Mouse (Mus musculus) stomach, embryonic 14.5 days (tissue): ENCODE results near the gene Fbxo40. TPM values are rescaled to one million over a fixed set of nuclear protein-coding genes. Genes with fewer than 3 reads are reported as not detected.

ENCODE experiments used
- ATAC-seq: fragments of 200-750 bp; cut with Nextera tagmentation; 2 replicates; pipeline ENCODE4 v1.8.0; 2017; ENCODE audit warnings: low read depth, moderate TSS enrichment; ENCODE audit not compliant: insufficient number of reproducible peaks, insufficient read depth, low FRiP score
- H3K27ac ChIP-seq: fragments of 300-500 bp; sonication (generic); 2 replicates; pipeline ENCODE4 v1.5.1; 2014; ENCODE audit warnings: mild to moderate bottlenecking, low read length, moderate library complexity, mixed read lengths
- H3K27me3 ChIP-seq: fragments of 300-500 bp; sonication (generic); 2 replicates; pipeline ENCODE4 v1.6.1; 2014; ENCODE audit warnings: low read length, control low read depth, mixed read lengths; ENCODE audit not compliant: control insufficient read depth, insufficient read depth
- H3K36me3 ChIP-seq: fragments of 300-500 bp; sonication (generic); 2 replicates; pipeline ENCODE4 v1.6.1; 2014; ENCODE audit warnings: mild to moderate bottlenecking, control low read depth, low read length, moderate library complexity, mixed read lengths; ENCODE audit not compliant: control insufficient read depth, insufficient read depth
- H3K4me1 ChIP-seq: fragments of 300-500 bp; sonication (generic); 2 replicates; pipeline ENCODE4 v1.6.1; 2014; ENCODE audit warnings: low read length, control low read depth, mixed read lengths; ENCODE audit not compliant: control insufficient read depth, insufficient read depth
- H3K4me2 ChIP-seq: fragments of 300-500 bp; sonication (generic); replicated peaks from 2 replicates; pipeline ENCODE4 v1.6.1; 2014; ENCODE audit warnings: low read depth, low read length, control low read depth
- H3K4me3 ChIP-seq: fragments of 300-500 bp; sonication (generic); 2 replicates; pipeline ENCODE4 v1.5.1; 2014; ENCODE audit warnings: low read depth, low read length, control low read depth
- H3K9ac ChIP-seq: fragments of 300-500 bp; sonication (generic); replicated peaks from 2 replicates; pipeline ENCODE4 v1.6.1; 2014; ENCODE audit warnings: low read depth, mild to moderate bottlenecking, control low read depth, low read length, moderate library complexity, mixed read lengths
- H3K9me3 ChIP-seq: fragments of 300-500 bp; sonication (generic); 2 replicates; pipeline ENCODE4 v1.6.1; 2016; ENCODE audit warnings: low read depth, low read length, control low read depth; ENCODE audit not compliant: control insufficient read depth
- WGBS: fragments of 180-500 bp; shearing (Covaris S2); extraction: QIAGEN DNeasy Blood & Tissue Kit; methylation state at CpG from one replicate; pipeline ENCODE4 v1.1.7; 2014; 5-methylcytosine and 5-hydroxymethylcytosine counted together
- polyA plus RNA-seq: library from polyadenylated mRNA; unstranded; fragments of >200 nt; fragmentation: Nextera tagmentation; extraction: Ambion mirVana; gene quantifications from 2 replicates; pipeline ENCODE4 v1.2.1, GENCODE M21; 2014

Gene Fbxo40
- polyA plus RNA-seq, 1 experiment from 2014 or later, result not detected

- no peak overlapping the region for H3K27ac ChIP-seq
- 76% methylated on average over 4 of the region's 4 CpGs for WGBS
- no peak overlapping the region for H3K9ac ChIP-seq
- ATAC-seq, result no peak
- no peaks in the 10 kb centered on the region for H3K27me3 ChIP-seq
- H3K4me3 ChIP-seq, result no peak overlapping the region
- no peaks in the 10 kb centered on the region for H3K9me3 ChIP-seq
- H3K4me2 ChIP-seq, result no peak overlapping the region
- H3K36me3 ChIP-seq, result no peaks in the 10 kb centered on the region
- H3K4me1 ChIP-seq, result no peaks in the 10 kb centered on the region
Observed at GRCm38 (mm10) chr16:36941895-36942294, 48.4 kb downstream of the Fbxo40 start.

GRCm38 (mm10) chr16:36941137-36941727 is 49.0 kb downstream of the Fbxo40 start:
- no peak for ATAC-seq
- Histone ChIP-seq H3K4me3 (no peak overlapping the region), H3K9me3 (no peaks in the 10 kb centered on the region), H3K9ac (no peak overlapping the region), H3K27ac (no peak overlapping the region), H3K4me1 (no peaks in the 10 kb centered on the region), H3K36me3 (no peaks in the 10 kb centered on the region), H3K27me3 (no peaks in the 10 kb centered on the region), H3K4me2 (no peak overlapping the region)
- WGBS, result 75% methylated on average over 6 of the region's 6 CpGs

GRCm38 (mm10) chr16:36935814-36936213 is 54.5 kb downstream of the Fbxo40 start:
- H3K9me3 ChIP-seq, result no peaks in the 10 kb centered on the region
- no peak overlapping the region for H3K4me2 ChIP-seq
- WGBS, result 86% methylated on average over 3 of the region's 3 CpGs
- H3K36me3 ChIP-seq, result peaks cover 11% of the 10 kb centered on the region; the same call in 1 of the 2 replicates
- H3K4me3 ChIP-seq, result no peak overlapping the region
- H3K27ac ChIP-seq, result no peak overlapping the region
- no peak overlapping the region for H3K9ac ChIP-seq
- H3K4me1 ChIP-seq, result no peaks in the 10 kb centered on the region
- H3K27me3 ChIP-seq, result no peaks in the 10 kb centered on the region
- no peak for ATAC-seq

- Histone ChIP-seq H3K36me3 (peaks cover 15% of the 10 kb centered on the region; the same call in 1 of the 2 replicates), H3K9ac (no peak within 1 kb of the TSS), H3K27me3 (no peaks in the 10 kb centered on the region), H3K4me2 (no peak within 1 kb of the TSS), H3K9me3 (no peaks in the 10 kb centered on the region), H3K4me3 (no peak within 1 kb of the TSS), H3K27ac (no peak within 1 kb of the TSS), H3K4me1 (no peaks in the 10 kb centered on the region)
- 75% methylated on average over 7 of the region's 7 CpGs for WGBS
- ATAC-seq, result no peak
Observed at GRCm38 (mm10) chr16:36934841-36935620, 55.2 kb downstream of the Fbxo40 start, which contains the start of gene Hcls1. TSS of gene Hcls1 (plus strand) at chr16:36934983.

- Histone ChIP-seq H3K4me2 (no peak overlapping the region), H3K9me3 (no peaks in the 10 kb centered on the region), H3K27me3 (no peaks in the 10 kb centered on the region), H3K4me3 (no peak overlapping the region), H3K9ac (no peak overlapping the region), H3K4me1 (no peaks in the 10 kb centered on the region), H3K36me3 (peaks cover 18% of the 10 kb centered on the region; the same call in 1 of the 2 replicates), H3K27ac (no peak overlapping the region)
- no peak for ATAC-seq
- 53% methylated on average over 6 of the region's 6 CpGs for WGBS
Observed at GRCm38 (mm10) chr16:36934131-36934840, 56.0 kb downstream of the Fbxo40 start.

GRCm38 (mm10) chr16:36932546-36932945 is 57.7 kb downstream of the Fbxo40 start:
- no peak overlapping the region for H3K9ac ChIP-seq
- H3K27me3 ChIP-seq, result no peaks in the 10 kb centered on the region
- H3K36me3 ChIP-seq, result peaks cover 28% of the 10 kb centered on the region
- no peak overlapping the region for H3K4me2 ChIP-seq
- H3K27ac ChIP-seq, result no peak overlapping the region
- no peaks in the 10 kb centered on the region for H3K4me1 ChIP-seq
- H3K9me3 ChIP-seq, result no peaks in the 10 kb centered on the region
- 94% methylated on average over 6 of the region's 6 CpGs for WGBS
- H3K4me3 ChIP-seq, result no peak overlapping the region
- no peak for ATAC-seq

- Histone ChIP-seq H3K4me3 (no peak overlapping the region), H3K27me3 (no peaks in the 10 kb centered on the region), H3K9ac (no peak overlapping the region), H3K27ac (no peak overlapping the region), H3K4me1 (no peaks in the 10 kb centered on the region), H3K36me3 (peaks cover 30% of the 10 kb centered on the region), H3K9me3 (no peaks in the 10 kb centered on the region), H3K4me2 (no peak overlapping the region)
- 86% methylated on average over 3 of the region's 3 CpGs for WGBS
- ATAC-seq, result no peak
Observed at GRCm38 (mm10) chr16:36931976-36932375, 58.3 kb downstream of the Fbxo40 start.

GRCm38 (mm10) chr16:36931381-36931780 is 58.9 kb downstream of the Fbxo40 start:
- H3K9ac ChIP-seq, result no peak overlapping the region
- H3K4me2 ChIP-seq, result no peak overlapping the region
- H3K4me3 ChIP-seq, result no peak overlapping the region
- no peak for ATAC-seq
- H3K4me1 ChIP-seq, result no peaks in the 10 kb centered on the region
- 94% methylated on average over 10 of the region's 10 CpGs for WGBS
- no peaks in the 10 kb centered on the region for H3K27me3 ChIP-seq
- no peak overlapping the region for H3K27ac ChIP-seq
- no peaks in the 10 kb centered on the region for H3K9me3 ChIP-seq
- peaks cover 34% of the 10 kb centered on the region for H3K36me3 ChIP-seq
